Mouse (Mus musculus) lung, postnatal 0 days (tissue): ENCODE measurements around the gene Plppr3.

Experiments used
- CTCF ChIP-seq: IDR thresholded peaks from 2 replicates; pipeline ENCODE4 v1.5.1; 2016; ENCODE audit warnings: antibody characterized with exemption, mild to moderate bottlenecking
- EP300 ChIP-seq: IDR thresholded peaks from 2 replicates; pipeline ENCODE4 v1.6.1; 2016; ENCODE audit warnings: antibody characterized with exemption, mild to moderate bottlenecking, control low read depth

GRCm38 (mm10) chr10:79877757-79878156, 3.3 kb upstream of the Plppr3 start:
- no peak for TF ChIP-seq CTCF
- peak; percentile 21; the same call in 1 of the 2 replicates for TF ChIP-seq EP300
